Mouse (Mus musculus): ENCODE measurements around the gene Mob3a. TPM values are rescaled to one million over a fixed set of nuclear protein-coding genes. Genes with fewer than 3 reads are reported as not detected.

Mob3a gene
- polyA plus RNA-seq, 1 experiment from 2014 or later = 52.7 TPM

- Histone ChIP-seq H3K9me3 (ENCODE audit: control insufficient read depth, low read length) (no peaks in the 10 kb centered on the region), H3K4me2 (no peak overlapping the region), H3K9ac (ENCODE audit: low read length) (no peak overlapping the region), H3K27ac (ENCODE audit: low read depth, low read length) (no peak overlapping the region), H3K27me3 (ENCODE audit: control insufficient read depth, insufficient read depth, low read length) (no peaks in the 10 kb centered on the region), H3K36me3 (ENCODE audit: control insufficient read depth, insufficient read depth, low read length) (peaks cover 22% of the 10 kb centered on the region), H3K4me1 (ENCODE audit: control insufficient read depth, insufficient read depth, low read length) (0 out of 2 replicates have a peak, but pooled peaks cover 3% of the 10 kb centered on the region), H3K4me3 (ENCODE audit: low read depth, low read length) (no peak overlapping the region)
- WGBS = 75% methylated on average over 5 of the region's 5 CpGs
- no peak for DNase-seq (ENCODE audit: low spot score, missing footprints)
- no peak for ATAC-seq (ENCODE audit: low FRiP score)
Observed at GRCm38 (mm10) chr10:80663485-80664196, 38.1 kb downstream of the Mob3a start.

- Histone ChIP-seq H3K4me1 (ENCODE audit: control insufficient read depth, insufficient read depth, low read length) (0 out of 2 replicates have a peak, but pooled peaks cover 6% of the 10 kb centered on the region), H3K9ac (ENCODE audit: low read length) (no peak overlapping the region), H3K36me3 (ENCODE audit: control insufficient read depth, insufficient read depth, low read length) (no peaks in the 10 kb centered on the region; the same call in 1 of the 2 replicates), H3K27ac (ENCODE audit: low read depth, low read length) (no peak overlapping the region), H3K27me3 (ENCODE audit: control insufficient read depth, insufficient read depth, low read length) (no peaks in the 10 kb centered on the region), H3K9me3 (ENCODE audit: control insufficient read depth, low read length) (no peaks in the 10 kb centered on the region), H3K4me2 (no peak overlapping the region), H3K4me3 (ENCODE audit: low read depth, low read length) (no peak overlapping the region)
- ATAC-seq (ENCODE audit: low FRiP score) (no peak), DNase-seq (ENCODE audit: low spot score, missing footprints) (peak; percentile 89)
- 34% methylated on average over 5 of the region's 5 CpGs for WGBS
Observed at GRCm38 (mm10) chr10:80661149-80661548, 40.6 kb downstream of the Mob3a start.

- Histone ChIP-seq H3K4me1 (ENCODE audit: control insufficient read depth, insufficient read depth, low read length) (peaks cover 15% of the 10 kb centered on the region), H3K36me3 (ENCODE audit: control insufficient read depth, insufficient read depth, low read length) (no peaks in the 10 kb centered on the region), H3K4me3 (ENCODE audit: low read depth, low read length) (no peak overlapping the region), H3K27ac (ENCODE audit: low read depth, low read length) (no peak overlapping the region), H3K4me2 (no peak overlapping the region), H3K9me3 (ENCODE audit: control insufficient read depth, low read length) (no peaks in the 10 kb centered on the region), H3K27me3 (ENCODE audit: control insufficient read depth, insufficient read depth, low read length) (no peaks in the 10 kb centered on the region), H3K9ac (ENCODE audit: low read length) (no peak overlapping the region)
- 20% methylated on average over 10 of the region's 10 CpGs for WGBS
- ATAC-seq (ENCODE audit: low FRiP score) (no peak), DNase-seq (ENCODE audit: low spot score, missing footprints) (peak; percentile 99)
Observed at GRCm38 (mm10) chr10:80659213-80659612, 42.6 kb downstream of the Mob3a start.

DNA sequence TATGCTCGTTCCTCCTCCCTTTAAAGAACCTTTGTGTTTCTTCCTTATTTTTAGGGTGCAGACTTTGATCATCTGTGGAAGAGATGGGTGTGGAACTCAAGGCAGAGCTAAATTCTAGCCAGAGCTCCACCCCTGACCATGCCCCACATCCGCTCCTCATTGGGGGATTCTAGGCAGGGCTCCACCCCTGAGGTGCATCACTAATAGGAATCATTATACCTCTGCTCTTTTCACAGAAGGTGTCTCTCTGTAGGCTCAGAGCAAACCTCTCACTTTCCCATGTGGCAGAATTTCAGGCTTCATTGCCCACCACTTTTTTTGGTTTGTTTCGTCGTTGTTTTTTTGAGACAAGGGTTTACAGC lies 43.0 kb downstream of the Mob3a start:
- ATAC-seq (ENCODE audit: low FRiP score) (no peak), DNase-seq (ENCODE audit: low spot score, missing footprints) (no peak)
- Histone ChIP-seq H3K4me1 (ENCODE audit: control insufficient read depth, insufficient read depth, low read length) (peaks cover 15% of the 10 kb centered on the region), H3K27ac (ENCODE audit: low read depth, low read length) (no peak overlapping the region), H3K9me3 (ENCODE audit: control insufficient read depth, low read length) (no peaks in the 10 kb centered on the region), H3K36me3 (ENCODE audit: control insufficient read depth, insufficient read depth, low read length) (no peaks in the 10 kb centered on the region), H3K4me3 (ENCODE audit: low read depth, low read length) (no peak overlapping the region), H3K9ac (ENCODE audit: low read length) (no peak overlapping the region), H3K4me2 (no peak overlapping the region), H3K27me3 (ENCODE audit: control insufficient read depth, insufficient read depth, low read length) (no peaks in the 10 kb centered on the region)
- 73% methylated on average over 4 of the region's 4 CpGs for WGBS

- H3K4me2 ChIP-seq = no peak overlapping the region
- H3K9ac ChIP-seq (ENCODE audit: low read length) = no peak overlapping the region
- peaks cover 15% of the 10 kb centered on the region for H3K4me1 ChIP-seq (ENCODE audit: control insufficient read depth, insufficient read depth, low read length)
- no peak overlapping the region for H3K4me3 ChIP-seq (ENCODE audit: low read depth, low read length)
- H3K27me3 ChIP-seq (ENCODE audit: control insufficient read depth, insufficient read depth, low read length) = no peaks in the 10 kb centered on the region
- DNase-seq (ENCODE audit: low spot score, missing footprints) (no peak), ATAC-seq (ENCODE audit: low FRiP score) (no peak)
- WGBS = 90% methylated on average over 14 of the region's 14 CpGs
- H3K27ac ChIP-seq (ENCODE audit: low read depth, low read length) = no peak overlapping the region
- H3K9me3 ChIP-seq (ENCODE audit: control insufficient read depth, low read length) = no peaks in the 10 kb centered on the region
- no peaks in the 10 kb centered on the region for H3K36me3 ChIP-seq (ENCODE audit: control insufficient read depth, insufficient read depth, low read length)
Observed at GRCm38 (mm10) chr10:80658194-80658840, 43.5 kb downstream of the Mob3a start.

GRCm38 (mm10) chr10:80656863-80657623 lies 44.7 kb downstream of the Mob3a start, which contains the start of gene Btbd2:
Btbd2 (minus strand) TSS chr10:80657071.
- Histone ChIP-seq H3K36me3 (ENCODE audit: control insufficient read depth, insufficient read depth, low read length) (no peaks in the 10 kb centered on the region), H3K4me3 (ENCODE audit: low read depth, low read length) (peak within 1 kb of the TSS; percentile 92), H3K4me1 (ENCODE audit: control insufficient read depth, insufficient read depth, low read length) (peaks cover 15% of the 10 kb centered on the region), H3K27me3 (ENCODE audit: control insufficient read depth, insufficient read depth, low read length) (no peaks in the 10 kb centered on the region), H3K9ac (ENCODE audit: low read length) (peak within 1 kb of the TSS; percentile 96), H3K27ac (ENCODE audit: low read depth, low read length) (peak within 1 kb of the TSS; percentile 76), H3K9me3 (ENCODE audit: control insufficient read depth, low read length) (no peaks in the 10 kb centered on the region), H3K4me2 (peak within 1 kb of the TSS; percentile 93)
- 18% methylated on average over 15 of the region's 15 CpGs for WGBS
- ATAC-seq (ENCODE audit: low FRiP score) (peak; percentile 60), DNase-seq (ENCODE audit: low spot score, missing footprints) (no peak)

GRCm38 (mm10) chr10:80656130-80656862 lies 45.5 kb downstream of the Mob3a start:
- WGBS = 1% methylated on average over 66 of the region's 72 CpGs
- ATAC-seq (ENCODE audit: low FRiP score) (peak; percentile 86), DNase-seq (ENCODE audit: low spot score, missing footprints) (peak; percentile 100)
- H3K4me2 ChIP-seq = peak overlapping the region; percentile 93
- no peaks in the 10 kb centered on the region for H3K27me3 ChIP-seq (ENCODE audit: control insufficient read depth, insufficient read depth, low read length)
- peak overlapping the region; percentile 92 for H3K4me3 ChIP-seq (ENCODE audit: low read depth, low read length)
- H3K4me1 ChIP-seq (ENCODE audit: control insufficient read depth, insufficient read depth, low read length) = peaks cover 15% of the 10 kb centered on the region
- H3K27ac ChIP-seq (ENCODE audit: low read depth, low read length) = peak overlapping the region; percentile 76
- H3K9me3 ChIP-seq (ENCODE audit: control insufficient read depth, low read length) = no peaks in the 10 kb centered on the region
- peak overlapping the region; percentile 96 for H3K9ac ChIP-seq (ENCODE audit: low read length)
- no peaks in the 10 kb centered on the region for H3K36me3 ChIP-seq (ENCODE audit: control insufficient read depth, insufficient read depth, low read length)

DNA sequence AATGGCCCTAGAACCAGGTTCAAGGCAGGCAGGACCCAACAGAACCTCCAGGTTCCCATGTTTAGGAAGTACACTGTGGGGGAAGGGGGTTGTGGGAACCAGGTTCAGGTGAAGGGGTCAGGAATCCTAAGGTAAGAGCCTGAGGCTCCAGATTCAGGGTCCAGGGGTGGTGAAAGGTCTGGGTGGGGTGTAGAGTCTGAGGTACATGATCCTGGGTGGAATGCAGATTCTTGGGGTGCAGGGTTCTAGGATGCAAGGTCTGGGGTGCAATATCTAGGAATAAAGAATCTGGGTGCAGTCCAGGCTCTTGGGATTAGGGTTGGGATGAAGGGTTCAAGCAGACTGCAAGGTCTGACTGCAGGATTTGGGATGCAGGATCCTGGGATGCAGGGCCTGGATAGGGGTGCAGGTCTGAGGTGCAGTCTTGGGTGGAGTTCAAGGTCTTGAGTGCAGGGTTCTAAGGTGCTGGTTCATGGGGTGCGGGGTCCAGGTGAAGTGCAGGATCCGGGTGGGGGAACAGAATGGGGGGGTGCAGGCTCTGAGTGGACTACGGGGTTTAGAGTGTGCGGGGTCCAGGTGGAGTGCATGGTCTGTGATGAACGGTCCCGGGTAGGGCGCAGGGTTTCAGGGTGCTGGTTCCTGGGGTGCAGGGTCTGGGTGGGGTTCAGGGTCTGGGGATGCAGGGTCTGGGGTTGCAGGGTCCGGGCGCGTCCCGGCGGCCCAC lies 46.2 kb downstream of the Mob3a start:
- WGBS = 7% methylated on average over 12 of the region's 12 CpGs
- DNase-seq (ENCODE audit: low spot score, missing footprints) (no peak), ATAC-seq (ENCODE audit: low FRiP score) (peak; percentile 64; the same call in 1 of the 2 replicates)
- H3K9me3 ChIP-seq (ENCODE audit: control insufficient read depth, low read length) = no peaks in the 10 kb centered on the region
- peaks cover 15% of the 10 kb centered on the region for H3K4me1 ChIP-seq (ENCODE audit: control insufficient read depth, insufficient read depth, low read length)
- peak overlapping the region; percentile 92 for H3K4me3 ChIP-seq (ENCODE audit: low read depth, low read length)
- H3K4me2 ChIP-seq = peak overlapping the region; percentile 93
- H3K9ac ChIP-seq (ENCODE audit: low read length) = peak overlapping the region; percentile 96
- H3K27ac ChIP-seq (ENCODE audit: low read depth, low read length) = 0 out of 2 replicates have a peak overlapping the region, but pooled peaks have one; percentile 20
- no peaks in the 10 kb centered on the region for H3K27me3 ChIP-seq (ENCODE audit: control insufficient read depth, insufficient read depth, low read length)
- H3K36me3 ChIP-seq (ENCODE audit: control insufficient read depth, insufficient read depth, low read length) = no peaks in the 10 kb centered on the region

Data from midbrain, embryonic 11.5 days (tissue).